Mouse (Mus musculus) G1E (cell line): Measurements from ENCODE around the gene Cdkn2aipnl. TPM values are rescaled to one million over a fixed set of nuclear protein-coding genes. Genes with fewer than 3 reads are reported as not detected.

Experiments used
- ATAC-seq: 2 replicates; pipeline ENCODE4 v1.8.0; 2016; ENCODE audit warnings: mild to moderate bottlenecking; ENCODE audit not compliant: insufficient number of reproducible peaks, poor library complexity, low FRiP score, severe bottlenecking; ENCODE audit errors: extremely low read depth
- DNase-seq: peaks from one replicate; pipeline ENCODE4 v3.0.0; 2012; ENCODE audit warnings: low spot score
- H3K27me3 ChIP-seq: 2 replicates; pipeline ENCODE4 v1.6.1; 2012; ENCODE audit warnings: mild to moderate bottlenecking, low read length, inconsistent platforms; ENCODE audit not compliant: insufficient read depth
- H3K36me3 ChIP-seq: replicated peaks from 2 replicates; pipeline ENCODE3; 2012; ENCODE audit warnings: mild to moderate bottlenecking, inconsistent platforms
- H3K4me1 ChIP-seq: 2 replicates; pipeline ENCODE4 v1.6.1; 2012; ENCODE audit warnings: low read depth, low read length, inconsistent platforms, mixed read lengths; ENCODE audit not compliant: insufficient read depth
- H3K4me3 ChIP-seq: 2 replicates; pipeline ENCODE4 v1.5.1; 2012; ENCODE audit warnings: low read depth, mild to moderate bottlenecking, inconsistent platforms, low read length, moderate library complexity, mixed read lengths
- H3K9me3 ChIP-seq: replicated peaks from 2 replicates; pipeline ENCODE4 v1.6.1; 2012; ENCODE audit warnings: inconsistent platforms
- CTCF ChIP-seq: IDR thresholded peaks from 2 replicates; pipeline ENCODE4 v1.5.1; 2012; ENCODE audit warnings: low read depth, low read length, inconsistent platforms, mixed read lengths
- GATA1 ChIP-seq: IDR thresholded peaks from 2 replicates; pipeline ENCODE4 v1.6.1; 2012; ENCODE audit warnings: borderline replicate concordance, low read length, inconsistent platforms, mixed read lengths
- GATA2 ChIP-seq: IDR thresholded peaks from 2 replicates; pipeline ENCODE4 v1.6.1; 2012; ENCODE audit warnings: low read depth, low read length, inconsistent platforms, borderline replicate concordance
- POLR2AphosphoS5 ChIP-seq: IDR thresholded peaks from 2 replicates; pipeline ENCODE4 v1.6.1; 2012; ENCODE audit warnings: low read depth, low read length, inconsistent platforms; ENCODE audit not compliant: insufficient replicate concordance
- TAL1 ChIP-seq: conservative IDR thresholded peaks from 2 replicates; pipeline ENCODE4 v1.6.1; 2012; ENCODE audit warnings: low read depth, low read length, inconsistent platforms, mixed read lengths
- polyA plus RNA-seq: library from polyadenylated mRNA; stranded (reverse); fragments of >175 nt; gene quantifications from 2 replicates; pipeline ENCODE4 v1.2.3, GENCODE M21; 2012
- total RNA-seq, 2 experiments: library from RNA; stranded (forward) in 1 of 2; stranded (reverse) in 1 of 2; fragments of 200-1000 nt in 1 of 2; fragments of >200 nt in 1 of 2; fragmentation: Nextera tagmentation in 1 of 2; gene quantifications; 2 replicates each; pipeline ENCODE4 v1.2.3; 2014 to 2017

Cdkn2aipnl gene
- total and polyA plus RNA-seq, 3 experiments, result 47.2 to 148 (median 86.8) TPM

- TF ChIP-seq TAL1, result no peak
- TF ChIP-seq GATA2, result no peak
- no peak for TF ChIP-seq CTCF
- TF ChIP-seq GATA1, result no peak
- no peak for TF ChIP-seq POLR2AphosphoS5
- no peak for DNase-seq
- no peaks in the 10 kb centered on the region for H3K9me3 ChIP-seq
- H3K4me1 ChIP-seq, result peaks cover 32% of the 10 kb centered on the region
- H3K27me3 ChIP-seq, result no peaks in the 10 kb centered on the region
- no peak for ATAC-seq
- H3K36me3 ChIP-seq, result peaks cover 8% of the 10 kb centered on the region
- no peak overlapping the region for H3K4me3 ChIP-seq
Measured at GRCm38 (mm10) chr11:52005586-52005985, 38.1 kb downstream of the Cdkn2aipnl start.

- no peak for DNase-seq
- peaks cover 8% of the 10 kb centered on the region for H3K36me3 ChIP-seq
- H3K27me3 ChIP-seq, result no peaks in the 10 kb centered on the region
- peaks cover 3% of the 10 kb centered on the region; the same call in 1 of the 2 replicates for H3K4me1 ChIP-seq
- H3K4me3 ChIP-seq, result no peak overlapping the region
- H3K9me3 ChIP-seq, result no peaks in the 10 kb centered on the region
- no peak for TF ChIP-seq GATA2
- no peak for ATAC-seq
Measured at GRCm38 (mm10) chr11:52011011-52011410, 43.5 kb downstream of the Cdkn2aipnl start.

- Histone ChIP-seq H3K36me3 (peaks cover 5% of the 10 kb centered on the region), H3K4me1 (no peaks in the 10 kb centered on the region), H3K9me3 (no peaks in the 10 kb centered on the region), H3K4me3 (no peak overlapping the region), H3K27me3 (no peaks in the 10 kb centered on the region)
- ATAC-seq (no peak), DNase-seq (no peak)
- no peak for TF ChIP-seq POLR2AphosphoS5
- no peak for TF ChIP-seq TAL1
- no peak for TF ChIP-seq CTCF
- no peak for TF ChIP-seq GATA1
- TF ChIP-seq GATA2, result no peak
Measured at GRCm38 (mm10) chr11:52011541-52011940, 44.1 kb downstream of the Cdkn2aipnl start.

- ATAC-seq, result no peak
- Histone ChIP-seq H3K36me3 (no peaks in the 10 kb centered on the region), H3K4me1 (no peaks in the 10 kb centered on the region), H3K4me3 (no peak overlapping the region), H3K27me3 (peaks cover 3% of the 10 kb centered on the region), H3K9me3 (no peaks in the 10 kb centered on the region)
- no peak for DNase-seq
- no peak for TF ChIP-seq GATA2
Measured at GRCm38 (mm10) chr11:52018217-52018616, 50.8 kb downstream of the Cdkn2aipnl start.

Other genes starting within 250 kb of the Cdkn2aipnl start
- gene Sec24a, start 204.0 kb upstream of the Cdkn2aipnl start, total RNA-seq (2014; fragmentation: Nextera tagmentation), result 35.7 and 40.9 TPM in 2 replicates
- 7.7 and 8.2 TPM in 2 replicates for gene Sec24a, start 204.0 kb upstream of the Cdkn2aipnl start, total RNA-seq (2017)
- 22.4 and 24.7 TPM in 2 replicates for gene Sec24a, start 204.0 kb upstream of the Cdkn2aipnl start, polyA plus RNA-seq
- 103 and 125 TPM in 2 replicates for gene Sar1b, start 204.0 kb upstream of the Cdkn2aipnl start, total RNA-seq (2014; fragmentation: Nextera tagmentation)
- 58.7 and 59.2 TPM in 2 replicates for gene Sar1b, start 204.0 kb upstream of the Cdkn2aipnl start, total RNA-seq (2017)
- gene Sar1b, start 204.0 kb upstream of the Cdkn2aipnl start, polyA plus RNA-seq, result 2.9 and 4.0 TPM in 2 replicates
- gene Jade2, start 110.0 kb upstream of the Cdkn2aipnl start, total RNA-seq (2014; fragmentation: Nextera tagmentation), result 8.4 and 8.8 TPM in 2 replicates
- 6.9 and 7.0 TPM in 2 replicates for gene Jade2, start 110.0 kb upstream of the Cdkn2aipnl start, total RNA-seq (2017)
- gene Jade2, start 110.0 kb upstream of the Cdkn2aipnl start, polyA plus RNA-seq, result 12.9 and 13.7 TPM in 2 replicates
- gene Ube2b, start 33.1 kb downstream of the Cdkn2aipnl start, total RNA-seq (2014; fragmentation: Nextera tagmentation), result 62.4 and 73.4 TPM in 2 replicates
- 106 and 113 TPM in 2 replicates for gene Ube2b, start 33.1 kb downstream of the Cdkn2aipnl start, total RNA-seq (2017)
- gene Ube2b, start 33.1 kb downstream of the Cdkn2aipnl start, polyA plus RNA-seq, result 100.0 and 120 TPM in 2 replicates
- gene Cdkl3, start 36.6 kb downstream of the Cdkn2aipnl start, total RNA-seq (2014; fragmentation: Nextera tagmentation), result 6.8 and 12.6 TPM in 2 replicates
- 2.3 and 2.5 TPM in 2 replicates for gene Cdkl3, start 36.6 kb downstream of the Cdkn2aipnl start, total RNA-seq (2017)
- 0.78 and 0.90 TPM in 2 replicates for gene Cdkl3, start 36.6 kb downstream of the Cdkn2aipnl start, polyA plus RNA-seq
- gene Ppp2ca, start 131.0 kb downstream of the Cdkn2aipnl start, total RNA-seq (2014; fragmentation: Nextera tagmentation), result 101 and 108 TPM in 2 replicates
- gene Ppp2ca, start 131.0 kb downstream of the Cdkn2aipnl start, total RNA-seq (2017), result 106 and 109 TPM in 2 replicates
- 16.4 and 20.1 TPM in 2 replicates for gene Ppp2ca, start 131.0 kb downstream of the Cdkn2aipnl start, polyA plus RNA-seq
- gene Olfr1373, start 177.9 kb downstream of the Cdkn2aipnl start, total RNA-seq (2014; fragmentation: Nextera tagmentation), result not detected in 2 replicates
- gene Olfr1373, start 177.9 kb downstream of the Cdkn2aipnl start, total RNA-seq (2017), result not detected in 2 replicates
- gene Olfr1373, start 177.9 kb downstream of the Cdkn2aipnl start, polyA plus RNA-seq, result not detected in 2 replicates
- not detected in 2 replicates for gene Olfr1371, start 246.3 kb downstream of the Cdkn2aipnl start, total RNA-seq (2014; fragmentation: Nextera tagmentation)
- 0.27 TPM in 1 of 2 replicates, not detected in the other for gene Olfr1371, start 246.3 kb downstream of the Cdkn2aipnl start, total RNA-seq (2017)
- not detected in 2 replicates for gene Olfr1371, start 246.3 kb downstream of the Cdkn2aipnl start, polyA plus RNA-seq